Mouse (Mus musculus): ENCODE measurements around the gene Rpl7a. TPM values are rescaled to one million over a fixed set of nuclear protein-coding genes. Genes with fewer than 3 reads are reported as not detected.
A peak's percentile ranks its signal among the peaks of the same experiment; 100 is the strongest.

Gene Rpl7a
- polyA plus RNA-seq, 1 experiment = 3,080 TPM

DNA sequence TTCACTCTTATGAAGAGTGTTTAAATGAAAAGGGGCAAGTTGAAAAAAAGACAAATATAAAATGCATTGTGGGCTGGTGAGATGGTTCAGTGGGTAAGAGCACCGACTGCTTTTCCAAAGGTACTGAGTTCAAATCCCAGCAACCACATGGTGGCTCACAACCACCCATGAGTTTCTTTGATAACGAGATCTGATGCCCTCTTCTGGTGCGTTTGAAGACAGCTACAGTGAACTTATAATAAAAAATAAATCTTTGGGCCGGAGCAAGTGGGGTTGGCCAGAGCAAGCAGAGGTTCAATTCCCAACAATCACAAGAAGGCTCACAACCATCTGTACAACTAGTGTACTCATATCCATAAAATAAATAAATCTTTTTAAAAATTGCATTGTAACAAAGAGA lies 14.7 kb upstream of the Rpl7a start:
- H3ac ChIP-seq (ENCODE audit: control insufficient read depth, insufficient read length, low read depth) = no peak overlapping the region
- TF ChIP-seq CEBPB (IDR thresholded peaks at IDR 0.05; ENCODE audit: low read depth) (no peak), USF1 (IDR thresholded peaks at IDR 0.05; ENCODE audit: low read depth) (no peak), MYOG (IDR thresholded peaks at IDR 0.05; ENCODE audit: control insufficient read depth, extremely low read depth, insufficient read length) (no peak), CTCF (IDR thresholded peaks at IDR 0.05; ENCODE audit: control insufficient read depth, insufficient read depth, insufficient read length) (no peak), MYOD1 (IDR thresholded peaks at IDR 0.05; ENCODE audit: control insufficient read depth, insufficient read length, low read depth) (no peak)
- peaks cover 96% of the 10 kb centered on the region for H3K36me3 ChIP-seq (ENCODE audit: control insufficient read depth, insufficient read depth)
- H3K79me2 ChIP-seq (ENCODE audit: control insufficient read depth, insufficient read depth) = peaks cover 28% of the 10 kb centered on the region
- no peak overlapping the region for H3K4me3 ChIP-seq (ENCODE audit: insufficient read depth, poor library complexity, severe bottlenecking)
- no peaks in the 10 kb centered on the region for H3K27me3 ChIP-seq (ENCODE audit: control insufficient read depth, insufficient read depth, insufficient read length)
- peaks cover 17% of the 10 kb centered on the region for H3K79me3 ChIP-seq (ENCODE audit: low read depth)

DNA sequence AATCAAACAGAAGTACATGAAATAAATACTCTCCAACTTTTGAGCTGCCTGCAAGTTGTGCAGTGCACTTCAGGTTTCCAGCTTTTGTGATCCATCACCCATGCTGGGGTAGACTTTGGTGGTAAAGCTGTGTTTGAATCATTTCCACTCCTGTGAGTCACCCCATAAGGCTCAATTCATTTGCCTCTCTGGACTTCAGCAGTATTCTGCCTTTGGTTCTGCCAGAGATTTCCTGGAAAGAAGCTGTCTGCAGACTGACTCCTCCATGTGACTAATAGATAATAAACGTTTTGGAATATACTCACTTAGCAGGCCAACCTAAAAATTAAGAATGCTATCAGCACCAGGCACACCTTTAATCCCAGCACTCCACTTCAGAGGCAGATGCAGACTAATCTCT lies 9.8 kb upstream of the Rpl7a start:
- Histone ChIP-seq H3K79me3 (ENCODE audit: low read depth) (peaks cover 34% of the 10 kb centered on the region), H3ac (ENCODE audit: control insufficient read depth, insufficient read length, low read depth) (no peak overlapping the region), H3K36me3 (ENCODE audit: control insufficient read depth, insufficient read depth) (peaks cover 67% of the 10 kb centered on the region), H3K27me3 (ENCODE audit: control insufficient read depth, insufficient read depth, insufficient read length) (no peaks in the 10 kb centered on the region), H3K79me2 (ENCODE audit: control insufficient read depth, insufficient read depth) (peaks cover 76% of the 10 kb centered on the region), H3K4me3 (ENCODE audit: insufficient read depth, poor library complexity, severe bottlenecking) (no peak overlapping the region)
- TF ChIP-seq USF1 (IDR thresholded peaks at IDR 0.05; ENCODE audit: low read depth) = no peak
- no peak for TF ChIP-seq CTCF (IDR thresholded peaks at IDR 0.05; ENCODE audit: control insufficient read depth, insufficient read depth, insufficient read length)
- no peak for TF ChIP-seq MYOD1 (IDR thresholded peaks at IDR 0.05; ENCODE audit: control insufficient read depth, insufficient read length, low read depth)
- TF ChIP-seq MYOG (IDR thresholded peaks at IDR 0.05; ENCODE audit: control insufficient read depth, extremely low read depth, insufficient read length) = no peak
- TF ChIP-seq CEBPB (IDR thresholded peaks at IDR 0.05; ENCODE audit: low read depth) = no peak

DNA sequence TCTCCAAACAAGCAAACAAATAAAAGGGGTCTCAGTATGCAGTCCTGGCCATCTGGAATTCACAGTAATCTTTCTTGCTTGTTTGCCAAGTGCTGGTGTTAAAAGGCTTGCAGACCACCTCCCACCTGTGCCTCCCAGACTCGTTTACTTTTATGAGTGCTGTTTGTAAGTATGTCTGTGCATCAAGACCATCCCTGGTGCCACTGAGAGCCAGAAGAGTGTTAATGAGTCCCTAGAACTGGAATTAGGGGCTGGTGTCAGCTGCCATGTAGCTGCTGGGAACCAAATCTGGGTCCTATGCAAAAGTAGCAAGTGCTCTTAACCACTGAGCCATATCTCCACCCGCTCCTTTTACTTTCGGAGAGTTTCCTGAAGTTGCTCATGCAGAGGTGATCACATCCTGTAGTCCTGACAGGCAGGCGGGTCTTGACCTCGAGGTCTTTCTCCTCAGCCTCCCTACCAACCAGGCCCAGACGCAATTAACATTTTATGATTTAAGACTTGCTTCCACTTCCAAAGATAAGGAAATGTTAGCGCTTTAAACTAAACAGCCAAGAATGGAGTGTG lies 8.6 kb upstream of the Rpl7a start:
- peaks cover 67% of the 10 kb centered on the region for H3K36me3 ChIP-seq (ENCODE audit: control insufficient read depth, insufficient read depth)

DNA sequence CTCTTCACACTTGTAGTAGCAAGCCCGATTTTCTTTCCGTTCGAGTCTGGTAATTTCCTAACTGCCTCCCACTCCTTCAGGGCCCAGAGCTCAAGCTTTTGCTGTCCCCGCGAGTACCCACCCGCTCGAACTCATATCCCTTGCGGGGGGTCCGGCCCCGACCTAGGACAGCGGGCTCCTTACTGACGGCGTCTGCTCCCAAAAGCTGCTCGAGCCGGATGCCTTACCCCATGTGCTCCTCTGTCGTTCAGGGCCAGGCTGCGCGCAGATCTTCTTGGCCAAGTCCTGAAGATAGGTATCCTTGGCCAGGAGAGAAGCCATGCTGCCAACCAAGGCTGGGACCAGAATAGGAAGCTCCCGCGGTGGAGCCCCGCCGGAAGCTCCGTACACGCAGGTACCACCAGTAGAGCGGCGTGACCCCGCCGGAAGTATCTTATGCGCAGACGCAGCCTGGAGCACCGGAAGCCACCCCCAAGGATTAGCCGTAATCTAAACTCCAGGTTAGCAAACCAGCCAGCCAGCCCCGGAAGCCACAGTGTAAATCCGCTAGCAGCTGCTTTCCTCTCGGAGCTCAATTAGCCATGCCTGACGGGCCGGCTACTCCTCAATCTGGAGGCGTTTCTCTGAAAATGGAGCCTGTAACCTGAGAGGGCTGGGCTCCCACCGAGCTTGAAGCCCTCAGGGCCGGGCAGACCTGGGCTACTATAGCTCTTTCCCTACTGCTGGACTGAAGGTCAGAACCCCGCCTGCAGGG lies 7.9 kb upstream of the Rpl7a start, which contains the start of gene Surf6:
TSS of gene Surf6 (minus strand) at position 413 of the 754 bp plus-strand sequence.
- Histone ChIP-seq H3ac (ENCODE audit: control insufficient read depth, insufficient read length, low read depth) (peak within 1 kb of the TSS; percentile 93), H3K79me2 (ENCODE audit: control insufficient read depth, insufficient read depth) (peaks cover 95% of the 10 kb centered on the region), H3K36me3 (ENCODE audit: control insufficient read depth, insufficient read depth) (peaks cover 67% of the 10 kb centered on the region), H3K79me3 (ENCODE audit: low read depth) (peaks cover 49% of the 10 kb centered on the region), H3K4me3 (ENCODE audit: insufficient read depth, poor library complexity, severe bottlenecking) (peak within 1 kb of the TSS; percentile 89), H3K27me3 (ENCODE audit: control insufficient read depth, insufficient read depth, insufficient read length) (no peaks in the 10 kb centered on the region)
- TF ChIP-seq MYOG (IDR thresholded peaks at IDR 0.05; ENCODE audit: control insufficient read depth, extremely low read depth, insufficient read length) (no peak), CTCF (IDR thresholded peaks at IDR 0.05; ENCODE audit: control insufficient read depth, insufficient read depth, insufficient read length) (no peak), MAX (IDR thresholded peaks at IDR 0.05) (peak; percentile 86), USF1 (IDR thresholded peaks at IDR 0.05; ENCODE audit: low read depth) (no peak), MYOD1 (IDR thresholded peaks at IDR 0.05; ENCODE audit: control insufficient read depth, insufficient read length, low read depth) (peak; percentile 66), FOSL1 (IDR thresholded peaks at IDR 0.05; ENCODE audit: insufficient read depth, low read length, poor library complexity, severe bottlenecking) (no peak), CEBPB (IDR thresholded peaks at IDR 0.05; ENCODE audit: low read depth) (no peak)

More for the DNA sequence above, 8.6 kb upstream of the Rpl7a start:
- TF ChIP-seq MYOG (IDR thresholded peaks at IDR 0.05; ENCODE audit: control insufficient read depth, extremely low read depth, insufficient read length) = no peak
- TF ChIP-seq CEBPB (IDR thresholded peaks at IDR 0.05; ENCODE audit: low read depth) = no peak
- no peak for TF ChIP-seq MYOD1 (IDR thresholded peaks at IDR 0.05; ENCODE audit: control insufficient read depth, insufficient read length, low read depth)
- TF ChIP-seq FOSL1 (IDR thresholded peaks at IDR 0.05; ENCODE audit: insufficient read depth, low read length, poor library complexity, severe bottlenecking) = no peak
- TF ChIP-seq USF1 (IDR thresholded peaks at IDR 0.05; ENCODE audit: low read depth) = no peak
- TF ChIP-seq MAX (IDR thresholded peaks at IDR 0.05) = no peak
- TF ChIP-seq CTCF (IDR thresholded peaks at IDR 0.05; ENCODE audit: control insufficient read depth, insufficient read depth, insufficient read length) = no peak
- H3K27me3 ChIP-seq (ENCODE audit: control insufficient read depth, insufficient read depth, insufficient read length) = no peaks in the 10 kb centered on the region
- H3K4me3 ChIP-seq (ENCODE audit: insufficient read depth, poor library complexity, severe bottlenecking) = peak overlapping the region; percentile 89
- H3ac ChIP-seq (ENCODE audit: control insufficient read depth, insufficient read length, low read depth) = peak overlapping the region; percentile 93
- peaks cover 88% of the 10 kb centered on the region for H3K79me2 ChIP-seq (ENCODE audit: control insufficient read depth, insufficient read depth)
- peaks cover 44% of the 10 kb centered on the region for H3K79me3 ChIP-seq (ENCODE audit: low read depth)

DNA sequence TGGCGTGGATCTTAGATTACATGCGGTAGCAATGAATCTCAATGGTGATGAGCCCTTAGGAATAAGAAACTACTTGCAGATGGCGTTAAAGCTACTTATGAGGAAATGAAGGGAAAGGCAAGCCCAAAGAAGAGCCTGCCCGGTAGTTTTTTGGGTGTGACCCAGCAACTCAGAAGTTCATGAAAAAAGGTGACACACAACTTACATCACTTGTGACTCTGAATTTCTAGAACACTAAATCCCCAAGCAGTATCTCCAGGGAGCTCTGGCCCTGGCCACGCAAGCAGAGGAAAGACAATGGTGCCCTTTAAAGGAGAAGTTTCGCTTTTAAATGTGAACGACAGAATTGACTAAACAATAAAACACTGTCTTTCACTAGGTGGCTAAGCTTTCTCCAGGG lies 7.3 kb upstream of the Rpl7a start:
- no peaks in the 10 kb centered on the region for H3K27me3 ChIP-seq (ENCODE audit: control insufficient read depth, insufficient read depth, insufficient read length)
- peaks cover 55% of the 10 kb centered on the region for H3K79me3 ChIP-seq (ENCODE audit: low read depth)
- peak overlapping the region; percentile 89 for H3K4me3 ChIP-seq (ENCODE audit: insufficient read depth, poor library complexity, severe bottlenecking)
- H3K36me3 ChIP-seq (ENCODE audit: control insufficient read depth, insufficient read depth) = peaks cover 67% of the 10 kb centered on the region
- H3K79me2 ChIP-seq (ENCODE audit: control insufficient read depth, insufficient read depth) = peaks cover 98% of the 10 kb centered on the region
- TF ChIP-seq MYOG (IDR thresholded peaks at IDR 0.05; ENCODE audit: control insufficient read depth, extremely low read depth, insufficient read length) (no peak), MAX (IDR thresholded peaks at IDR 0.05) (no peak), FOSL1 (IDR thresholded peaks at IDR 0.05; ENCODE audit: insufficient read depth, low read length, poor library complexity, severe bottlenecking) (no peak), CTCF (IDR thresholded peaks at IDR 0.05; ENCODE audit: control insufficient read depth, insufficient read depth, insufficient read length) (no peak), USF1 (IDR thresholded peaks at IDR 0.05; ENCODE audit: low read depth) (no peak), CEBPB (IDR thresholded peaks at IDR 0.05; ENCODE audit: low read depth) (no peak), MYOD1 (IDR thresholded peaks at IDR 0.05; ENCODE audit: control insufficient read depth, insufficient read length, low read depth) (no peak)
- H3ac ChIP-seq (ENCODE audit: control insufficient read depth, insufficient read length, low read depth) = peak overlapping the region; percentile 73
